Mouse (Mus musculus) heart, embryonic 10.5 days (tissue): ENCODE measurements around the gene Luc7l2. TPM values are rescaled to one million over a fixed set of nuclear protein-coding genes. Genes with fewer than 3 reads are reported as not detected.
"Not testable (repeated sequence)": the region's sequence is repeated elsewhere in the genome, so short reads cannot be mapped to it uniquely, and the experiment has no call there.

Experiments used
- DNase-seq: peaks from one replicate; pipeline ENCODE4 v3.0.0-alpha.2; 2017; ENCODE audit warnings: low spot score
- H3K27ac ChIP-seq: fragments of 300-500 bp; sonication (generic); 2 replicates; pipeline ENCODE4 v1.5.1; 2016; ENCODE audit warnings: mild to moderate bottlenecking
- H3K27me3 ChIP-seq: fragments of 300-500 bp; sonication (generic); 2 replicates; pipeline ENCODE4 v1.6.1; 2016; ENCODE audit warnings: mild to moderate bottlenecking; ENCODE audit not compliant: poor library complexity, insufficient read depth, severe bottlenecking
- H3K36me3 ChIP-seq: fragments of 300-500 bp; sonication (generic); 2 replicates; pipeline ENCODE4 v1.6.1; 2016; ENCODE audit warnings: mild to moderate bottlenecking, moderate library complexity
- H3K4me1 ChIP-seq: fragments of 300-500 bp; sonication (generic); 2 replicates; pipeline ENCODE4 v1.6.1; 2016; ENCODE audit warnings: mild to moderate bottlenecking
- H3K4me3 ChIP-seq: fragments of 300-500 bp; sonication (generic); 2 replicates; pipeline ENCODE4 v1.5.1; 2016; ENCODE audit warnings: mild to moderate bottlenecking, moderate library complexity
- H3K9me3 ChIP-seq: fragments of 300-500 bp; sonication (generic); 2 replicates; pipeline ENCODE4 v1.6.1; 2016; ENCODE audit warnings: mild to moderate bottlenecking, moderate library complexity
- WGBS: fragments of 180-500 bp; shearing (Covaris S2); methylation state at CpG from one replicate; pipeline ENCODE4 v1.1.7; 2016; 5-methylcytosine and 5-hydroxymethylcytosine counted together
- polyA plus RNA-seq: library from polyadenylated mRNA; unstranded; fragments of >200 nt; fragmentation: Nextera tagmentation; extraction: Ambion mirVana; gene quantifications from 2 replicates; pipeline ENCODE4 v1.2.1, GENCODE M21; 2016

The Luc7l2 gene
- polyA plus RNA-seq, 1 experiment from 2014 or later = 33.5 TPM

- not testable (repeated sequence) for H3K4me1 ChIP-seq, DNase-seq, H3K27me3 ChIP-seq, H3K4me3 ChIP-seq, H3K9me3 ChIP-seq, H3K27ac ChIP-seq
- H3K36me3 ChIP-seq = peaks cover 19% of the 10 kb centered on the region
- 86% methylated on average over 5 of the region's 5 CpGs for WGBS
Measured at GRCm38 (mm10) chr6:38544141-38544540, 7.0 kb upstream of the Luc7l2 start.

- H3K4me1 ChIP-seq, DNase-seq, H3K36me3 ChIP-seq, H3K9me3 ChIP-seq, H3K27me3 ChIP-seq, H3K27ac ChIP-seq, H3K4me3 ChIP-seq: not testable (repeated sequence)
- WGBS = 86% methylated on average over 2 of the region's 2 CpGs
Measured at GRCm38 (mm10) chr6:38547005-38547404, 4.1 kb upstream of the Luc7l2 start.

- WGBS = 67% methylated on average over 1 of the region's 1 CpGs
- Histone ChIP-seq H3K36me3 (no peaks in the 10 kb centered on the region), H3K4me1 (peaks cover 7% of the 10 kb centered on the region; the same call in 1 of the 2 replicates), H3K9me3 (no peaks in the 10 kb centered on the region), H3K27ac (peak overlapping the region; percentile 36; the same call in 1 of the 2 replicates), H3K27me3 (no peaks in the 10 kb centered on the region), H3K4me3 (no peak overlapping the region)
- no peak for DNase-seq
Measured at GRCm38 (mm10) chr6:38547707-38548106, 3.4 kb upstream of the Luc7l2 start.

- not testable (repeated sequence) for H3K27me3 ChIP-seq, H3K9me3 ChIP-seq, H3K36me3 ChIP-seq, H3K4me3 ChIP-seq, DNase-seq, H3K27ac ChIP-seq, H3K4me1 ChIP-seq
- WGBS = 89% methylated on average over 7 of the region's 7 CpGs
Measured at GRCm38 (mm10) chr6:38548595-38548994, 2.5 kb upstream of the Luc7l2 start.

GRCm38 (mm10) chr6:38549840-38550239, 1.3 kb upstream of the Luc7l2 start:
- not testable (repeated sequence) for H3K36me3 ChIP-seq, H3K9me3 ChIP-seq, H3K27me3 ChIP-seq, DNase-seq
- H3K27ac ChIP-seq = peak overlapping the region; percentile 99
- H3K4me3 ChIP-seq = peak overlapping the region; percentile 85
- H3K4me1 ChIP-seq = peaks cover 13% of the 10 kb centered on the region; the same call in 1 of the 2 replicates
- WGBS = 82% methylated on average over 6 of the region's 6 CpGs

GRCm38 (mm10) chr6:38550250-38551061, 678 bp upstream of the Luc7l2 start:
- WGBS = 8% methylated on average over 28 of the region's 28 CpGs
- DNase-seq = peak; percentile 91

GRCm38 (mm10) chr6:38551989-38552635, 978 bp downstream of the Luc7l2 start:
- peak overlapping the region; percentile 99 for H3K27ac ChIP-seq
- no peaks in the 10 kb centered on the region for H3K9me3 ChIP-seq
- H3K36me3 ChIP-seq = peaks cover under 1% of the 10 kb centered on the region; the same call in 1 of the 2 replicates
- under 1% methylated on average over 32 of the region's 32 CpGs for WGBS
- H3K27me3 ChIP-seq = no peaks in the 10 kb centered on the region
- H3K4me1 ChIP-seq = peaks cover 16% of the 10 kb centered on the region
- peak overlapping the region; percentile 85 for H3K4me3 ChIP-seq
- peak; percentile 99 for DNase-seq

More at GRCm38 (mm10) chr6:38550250-38551061, 678 bp upstream of the Luc7l2 start:
- no peaks in the 10 kb centered on the region for H3K9me3 ChIP-seq
- peak overlapping the region; percentile 99 for H3K27ac ChIP-seq
- no peaks in the 10 kb centered on the region for H3K27me3 ChIP-seq
- no peaks in the 10 kb centered on the region for H3K36me3 ChIP-seq
- H3K4me3 ChIP-seq = peak overlapping the region; percentile 85
- peaks cover 13% of the 10 kb centered on the region; the same call in 1 of the 2 replicates for H3K4me1 ChIP-seq

GRCm38 (mm10) chr6:38552636-38553000, 1.5 kb downstream of the Luc7l2 start:
- Histone ChIP-seq H3K27me3 (no peaks in the 10 kb centered on the region), H3K36me3 (peaks cover 5% of the 10 kb centered on the region), H3K4me3 (peak overlapping the region; percentile 85), H3K27ac (peak overlapping the region; percentile 99; the same call in 1 of the 2 replicates), H3K9me3 (no peaks in the 10 kb centered on the region), H3K4me1 (peaks cover 14% of the 10 kb centered on the region)
- DNase-seq = no peak
- 24% methylated on average over 5 of the region's 5 CpGs for whole genome bisulfite sequencing

- Histone ChIP-seq H3K27me3 (no peaks in the 10 kb centered on the region), H3K9me3 (no peaks in the 10 kb centered on the region), H3K4me1 (no peaks in the 10 kb centered on the region), H3K4me3 (no peak overlapping the region), H3K36me3 (peaks cover 74% of the 10 kb centered on the region), H3K27ac (no peak overlapping the region)
- no peak for DNase-seq
- WGBS = 72% methylated on average over 2 of the region's 2 CpGs
Measured at GRCm38 (mm10) chr6:38576096-38576495, 25.0 kb downstream of the Luc7l2 start.

GRCm38 (mm10) chr6:38580112-38580857, 29.2 kb downstream of the Luc7l2 start:
- DNase-seq = no peak
- Histone ChIP-seq H3K4me1 (no peaks in the 10 kb centered on the region), H3K27ac (no peak overlapping the region), H3K4me3 (no peak overlapping the region), H3K36me3 (peaks cover 63% of the 10 kb centered on the region), H3K27me3 (no peaks in the 10 kb centered on the region), H3K9me3 (no peaks in the 10 kb centered on the region)
- 97% methylated on average over 3 of the region's 3 CpGs for WGBS

- Histone ChIP-seq H3K4me3 (no peak overlapping the region), H3K9me3 (no peaks in the 10 kb centered on the region), H3K27ac (no peak overlapping the region), H3K36me3 (peaks cover 73% of the 10 kb centered on the region), H3K4me1 (no peaks in the 10 kb centered on the region), H3K27me3 (no peaks in the 10 kb centered on the region)
- 90% methylated on average over 3 of the region's 3 CpGs for WGBS
- no peak for DNase-seq
Measured at GRCm38 (mm10) chr6:38581711-38582110, 30.6 kb downstream of the Luc7l2 start.

GRCm38 (mm10) chr6:38597481-38597880, 46.3 kb downstream of the Luc7l2 start:
- Histone ChIP-seq H3K36me3 (peaks cover 88% of the 10 kb centered on the region), H3K4me1 (no peaks in the 10 kb centered on the region), H3K27me3 (no peaks in the 10 kb centered on the region), H3K27ac (no peak overlapping the region), H3K4me3 (no peak overlapping the region), H3K9me3 (no peaks in the 10 kb centered on the region)
- no peak for DNase-seq
- 89% methylated on average over 4 of the region's 4 CpGs for WGBS

GRCm38 (mm10) chr6:38609892-38610291, 58.8 kb downstream of the Luc7l2 start:
- DNase-seq = no peak
- H3K27me3 ChIP-seq = no peaks in the 10 kb centered on the region
- 88% methylated on average over 2 of the region's 2 CpGs for WGBS
- no peak overlapping the region for H3K4me3 ChIP-seq
- H3K9me3 ChIP-seq = no peaks in the 10 kb centered on the region
- no peak overlapping the region for H3K27ac ChIP-seq
- H3K4me1 ChIP-seq = no peaks in the 10 kb centered on the region
- H3K36me3 ChIP-seq = peaks cover 53% of the 10 kb centered on the region
